Mouse (Mus musculus) adrenal gland, postnatal 4 days (tissue): ENCODE data around the gene Ccdc148. TPM values are rescaled to one million over a fixed set of nuclear protein-coding genes. Genes with fewer than 3 reads are reported as not detected.

Experiments
- DNase-seq, 2 experiments: peaks; one replicate each; pipeline ENCODE4 v3.0.0; 2021 to 2022; ENCODE audit warnings: low spot score in 2 of 2, mixed read lengths in 2 of 2
- total RNA-seq, 2 experiments: library from RNA; stranded (reverse); gene quantifications; 2 replicates each; pipeline ENCODE4 v1.2.3; 2021

Gene Ccdc148
- total RNA-seq, 2 experiments from 2014 or later: 1.5 to 2.5 TPM

DNA sequence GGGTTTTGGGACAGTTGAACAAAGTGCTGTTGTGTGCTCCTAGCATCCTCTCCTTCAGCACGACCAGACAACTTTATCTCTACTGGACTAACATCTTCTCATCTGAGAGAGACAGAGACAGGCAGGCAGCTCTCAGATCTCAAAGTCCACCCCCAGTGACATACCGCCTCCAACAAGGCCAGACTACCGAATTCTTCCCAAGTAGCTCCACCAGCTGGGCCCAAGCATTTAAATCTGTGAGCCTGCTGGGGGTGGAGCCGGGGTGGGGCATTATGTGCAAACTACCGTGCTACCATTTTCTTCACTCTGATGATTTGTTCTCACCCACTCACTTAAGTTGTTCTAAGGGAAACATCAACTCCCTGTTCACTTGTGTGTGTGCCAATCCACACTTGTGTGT, 19.0 kb upstream of the Ccdc148 start:
- no peak for DNase-seq

DNA sequence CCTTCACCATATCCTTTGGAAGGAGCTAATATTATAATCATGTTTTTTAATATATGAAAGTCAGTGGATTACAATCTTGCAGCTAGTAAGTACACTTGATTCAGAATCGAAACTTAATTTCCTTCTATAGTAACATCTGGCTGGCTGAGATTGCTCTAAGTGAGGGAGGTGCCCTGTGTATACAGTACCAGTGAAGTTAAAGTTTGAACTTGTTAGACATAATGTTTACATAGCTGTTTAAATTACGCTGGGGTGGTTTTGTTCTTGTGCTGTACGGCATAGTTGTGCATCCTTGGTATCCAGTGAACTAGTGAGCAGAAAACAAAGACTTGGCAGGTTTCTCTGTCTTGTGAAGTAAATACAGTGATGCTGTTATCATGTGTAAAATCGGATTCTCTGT, 18.5 kb upstream of the Ccdc148 start:
- DNase-seq: no peak

DNA sequence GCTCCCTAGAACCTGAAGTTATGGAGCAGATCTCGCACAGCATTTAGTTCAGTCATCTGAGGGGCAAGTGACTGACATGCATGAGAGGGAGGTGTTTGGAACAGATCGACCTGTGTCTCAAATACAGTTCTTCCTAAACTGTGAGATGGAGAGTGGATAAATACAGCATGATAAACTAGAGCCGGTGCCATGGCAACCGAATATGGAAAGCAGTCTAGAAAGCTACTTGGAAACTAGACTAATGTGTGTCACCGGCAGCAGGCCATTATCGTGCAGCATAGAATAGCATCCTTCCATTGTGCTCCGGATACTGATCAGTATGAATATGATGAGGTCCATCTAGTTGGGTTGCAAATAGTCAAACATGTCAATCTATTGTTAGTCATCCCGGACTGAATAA, 17.7 kb upstream of the Ccdc148 start:
- no peak for DNase-seq

GRCm38 (mm10) chr2:59175926-59176325, 15.4 kb upstream of the Ccdc148 start:
- no peak for DNase-seq

DNA sequence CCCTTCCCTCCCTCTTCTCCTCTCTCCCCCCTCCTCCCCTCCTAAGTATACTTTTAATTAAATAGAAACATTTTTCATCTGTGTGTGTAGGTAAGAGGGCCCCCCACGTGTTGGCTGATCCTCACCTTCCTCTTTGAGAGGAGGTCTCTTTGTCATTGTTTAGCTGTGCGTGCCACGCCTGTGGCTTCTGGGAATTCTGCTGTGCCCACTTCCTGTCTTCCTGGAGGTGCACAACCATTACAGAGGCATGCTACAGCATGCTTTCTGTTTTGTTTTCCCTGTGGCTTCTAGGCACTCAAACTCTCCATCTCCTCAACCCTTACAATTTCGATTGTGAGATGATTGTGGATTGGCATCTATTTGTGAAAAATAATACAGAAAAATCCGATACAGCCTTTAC, 11.1 kb upstream of the Ccdc148 start:
- no peak for DNase-seq

DNA sequence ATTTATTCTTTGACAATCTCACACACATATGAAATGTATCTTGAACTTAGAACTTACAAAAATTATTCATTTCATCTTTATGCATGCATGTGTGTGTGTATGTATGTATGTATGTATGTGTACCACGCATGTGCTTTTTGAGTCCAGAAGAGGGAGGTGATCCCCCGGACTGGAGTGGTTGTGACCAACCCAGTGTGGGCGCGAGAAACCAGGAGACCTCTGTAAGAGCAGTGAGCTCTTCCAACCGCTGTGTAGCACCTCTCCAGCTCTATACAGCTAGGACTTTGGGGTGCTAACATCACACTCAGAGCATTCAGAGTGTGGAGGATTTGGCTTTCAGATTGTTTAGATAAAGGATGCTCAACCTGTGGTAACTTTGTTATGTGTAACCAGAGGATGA, 10.1 kb upstream of the Ccdc148 start:
- no peak for DNase-seq

DNA sequence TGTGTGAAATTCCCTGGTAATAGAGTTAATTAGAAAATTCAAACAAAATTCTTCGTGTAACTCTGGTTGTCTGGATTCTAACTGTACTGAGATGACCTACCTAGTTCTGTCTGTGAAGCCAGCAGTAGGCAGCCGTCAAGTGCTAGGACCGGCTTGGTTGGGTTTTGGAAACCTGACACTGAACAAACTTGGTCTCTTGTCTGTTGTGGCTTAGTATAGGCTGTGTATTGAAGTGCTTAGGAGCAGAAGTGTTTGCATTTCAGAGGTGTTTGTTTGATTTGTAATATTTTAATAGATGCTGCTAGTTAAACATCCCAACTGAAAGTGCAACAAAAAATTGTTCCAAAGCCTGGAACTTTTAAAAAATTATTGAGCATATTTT, 9.7 kb upstream of the Ccdc148 start:
- no peak for DNase-seq

GRCm38 (mm10) chr2:59169572-59170207, 9.2 kb upstream of the Ccdc148 start:
- no peak for DNase-seq

- no peak for DNase-seq
These were observed 7.3 kb upstream of the Ccdc148 start for GRCm38 (mm10) chr2:59167830-59168229.

DNA sequence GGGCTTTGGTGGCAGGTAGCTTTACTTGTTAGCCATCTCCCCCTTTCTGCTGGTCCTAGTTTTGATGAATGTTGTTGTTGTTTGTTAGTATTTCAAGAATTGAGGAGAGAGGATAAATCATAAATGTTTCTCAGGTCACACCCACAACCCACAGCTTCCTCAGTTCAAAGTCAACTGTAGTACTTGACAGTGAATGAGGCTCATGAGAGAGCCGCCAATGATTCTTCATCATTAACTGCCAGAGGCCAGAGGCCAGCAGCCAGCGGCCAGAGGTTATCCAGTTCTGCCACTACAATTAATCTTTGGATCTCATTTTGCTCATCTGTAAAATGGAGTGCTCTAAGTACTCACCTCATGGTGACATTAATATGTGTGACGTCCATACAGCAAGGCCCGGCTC, 6.5 kb upstream of the Ccdc148 start:
- no peak for DNase-seq

GRCm38 (mm10) chr2:59162285-59162600, 1.8 kb upstream of the Ccdc148 start:
- DNase-seq: no peak

- peak; percentile 35 to 37 for DNase-seq
These were observed 1.2 kb upstream of the Ccdc148 start for GRCm38 (mm10) chr2:59161441-59162284.

DNA sequence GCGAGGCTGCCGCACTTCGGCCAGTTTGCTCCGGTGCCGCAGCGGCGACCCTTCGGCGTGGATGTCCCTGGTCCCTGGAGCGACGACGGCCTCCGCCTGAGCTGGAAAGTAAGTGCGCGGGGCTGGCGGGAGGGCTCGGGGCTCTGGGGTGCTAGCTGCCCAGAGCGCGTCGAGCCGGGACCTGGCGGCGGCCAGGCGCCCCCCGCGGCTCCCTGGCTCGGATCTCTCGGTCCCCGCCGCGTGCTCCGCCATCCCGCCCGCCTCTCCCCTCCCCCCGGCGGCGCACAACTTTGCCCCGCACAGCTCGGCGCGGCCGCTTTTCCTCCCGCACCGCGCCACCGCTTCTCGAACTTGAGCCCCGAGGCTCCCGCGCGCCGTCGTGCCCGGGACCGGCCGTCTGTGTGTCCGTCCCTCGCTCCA, 548 bp upstream of the Ccdc148 start:
- DNase-seq: peak; percentile 8 to 11

DNA sequence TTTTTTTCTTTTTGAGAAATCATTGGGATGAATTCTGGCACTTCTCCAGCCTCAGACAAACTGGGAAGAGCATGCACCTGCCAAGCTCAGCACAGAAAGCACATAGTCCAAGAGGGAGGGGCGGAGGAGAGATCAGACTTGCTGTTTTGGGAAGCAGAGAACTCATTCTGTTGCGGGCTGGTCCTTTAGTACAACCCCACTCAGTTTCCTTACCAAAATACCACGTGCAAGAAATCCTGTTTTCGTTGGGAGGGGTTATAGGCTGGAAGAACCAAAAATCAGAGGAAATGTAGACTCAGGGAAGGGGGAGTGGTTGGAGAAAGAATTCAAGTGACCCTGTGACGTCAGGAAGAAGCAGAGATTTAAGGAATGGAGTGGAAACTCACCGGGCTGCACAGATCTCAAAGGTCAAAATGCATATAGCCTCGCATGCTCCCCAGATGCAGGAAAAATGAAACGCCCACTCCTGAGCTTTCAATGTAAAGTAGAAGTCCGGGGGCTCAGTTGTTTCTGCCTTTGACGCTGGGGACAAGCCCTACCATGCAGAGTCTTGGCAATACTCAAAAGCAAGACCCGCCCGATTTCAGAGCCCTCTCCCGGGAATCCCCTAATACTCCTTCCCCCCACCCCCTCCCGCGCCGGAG, 400 bp downstream of the Ccdc148 start:
- DNase-seq: no peak

DNA sequence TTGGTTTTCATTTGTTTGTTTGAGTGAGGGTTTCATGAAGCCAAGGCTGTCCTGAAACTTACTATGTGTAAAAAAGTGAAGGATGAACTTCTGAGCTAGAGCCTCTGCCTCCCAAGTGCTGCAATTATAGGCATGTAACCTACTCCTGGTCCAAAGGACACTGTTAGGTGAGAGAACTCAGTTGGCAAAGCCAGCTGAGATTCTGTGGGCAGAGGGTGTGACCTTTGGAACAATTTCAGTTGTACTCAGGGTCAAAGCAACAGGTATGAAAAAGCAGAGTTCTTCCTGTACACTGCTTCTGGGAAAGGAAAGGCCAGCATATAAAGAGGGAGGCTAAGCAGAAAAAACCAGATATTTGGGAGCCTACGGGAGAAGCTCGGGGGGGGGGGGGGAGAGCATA, 2.4 kb downstream of the Ccdc148 start:
- no peak for DNase-seq

DNA sequence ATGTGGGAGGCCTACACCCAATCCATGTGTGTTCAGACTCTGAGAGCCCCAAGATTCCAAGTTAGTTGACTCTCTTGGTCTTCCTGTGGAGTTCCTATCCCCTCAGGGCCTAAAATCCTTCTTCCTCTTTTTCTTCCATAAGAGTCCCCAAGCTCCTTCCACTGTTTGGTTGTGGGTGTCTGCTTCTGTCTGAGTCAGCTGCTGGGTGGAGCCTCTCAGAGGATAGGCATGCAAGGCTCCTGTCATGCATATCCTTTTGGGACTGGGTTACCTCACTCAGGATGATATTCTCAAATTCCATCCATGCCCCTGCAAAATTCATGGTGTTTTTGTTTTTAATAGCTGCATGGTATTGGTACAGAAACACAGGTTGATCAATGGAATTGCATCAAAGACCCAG, 5.1 kb downstream of the Ccdc148 start:
- no peak for DNase-seq

DNA sequence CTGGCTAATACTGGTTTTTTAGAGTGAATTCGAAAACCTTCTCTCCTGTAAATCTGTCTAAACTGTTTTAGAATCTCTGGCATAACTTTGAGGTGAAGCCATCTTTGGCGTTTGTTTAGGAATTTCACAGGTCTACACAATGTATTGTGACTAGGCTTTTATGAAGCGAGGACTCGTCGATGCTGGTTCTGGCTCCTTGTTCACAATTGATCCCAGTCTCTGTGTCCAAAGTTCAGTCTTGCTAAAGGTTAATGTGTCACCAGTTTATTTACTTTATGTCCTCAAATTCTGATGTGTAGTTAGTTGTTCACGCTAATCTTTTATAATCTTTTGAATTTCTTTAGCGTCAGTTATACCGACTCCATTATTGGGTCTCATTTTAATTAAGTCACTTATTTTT, 29.4 kb downstream of the Ccdc148 start:
- no peak for DNase-seq

DNA sequence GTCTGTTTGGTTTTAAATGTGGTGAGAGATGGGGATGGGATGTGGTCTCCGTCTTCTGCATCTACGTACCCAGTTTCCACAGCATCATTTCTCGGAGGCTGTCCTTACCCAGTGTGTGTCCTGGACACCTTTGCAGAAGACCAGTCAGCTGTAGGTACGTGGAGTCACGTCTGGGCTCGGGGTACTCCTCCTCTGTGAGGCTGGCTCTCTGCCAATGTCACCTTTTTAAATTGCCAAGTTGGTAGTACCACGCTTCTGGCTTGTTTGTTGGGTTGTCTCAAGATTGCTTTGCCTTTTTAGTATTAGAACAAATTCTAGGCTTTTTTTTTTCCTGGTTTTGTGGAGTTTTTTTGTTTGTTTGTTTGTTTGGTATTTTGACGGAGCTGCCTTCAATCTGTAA, 30.7 kb downstream of the Ccdc148 start:
- DNase-seq: no peak

DNA sequence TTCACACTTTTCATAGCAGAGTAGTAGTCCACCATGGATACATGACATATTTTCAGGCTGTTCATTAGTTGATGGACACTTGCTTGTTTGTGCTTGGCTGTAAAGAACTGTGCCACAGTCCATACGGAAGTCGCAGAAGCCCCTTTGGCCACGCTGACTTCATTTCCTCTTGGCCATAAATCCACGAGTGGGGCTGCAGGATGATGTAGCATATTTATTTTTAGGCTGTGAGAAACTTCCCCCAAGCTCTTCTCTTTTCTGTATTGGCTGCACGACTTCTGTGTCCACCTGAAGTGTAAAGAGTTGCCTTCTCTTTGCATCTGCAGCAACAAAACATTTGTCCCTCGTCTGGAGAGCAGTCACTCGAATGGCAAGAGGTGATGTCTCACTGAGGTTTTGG, 31.5 kb downstream of the Ccdc148 start:
- DNase-seq: no peak

DNA sequence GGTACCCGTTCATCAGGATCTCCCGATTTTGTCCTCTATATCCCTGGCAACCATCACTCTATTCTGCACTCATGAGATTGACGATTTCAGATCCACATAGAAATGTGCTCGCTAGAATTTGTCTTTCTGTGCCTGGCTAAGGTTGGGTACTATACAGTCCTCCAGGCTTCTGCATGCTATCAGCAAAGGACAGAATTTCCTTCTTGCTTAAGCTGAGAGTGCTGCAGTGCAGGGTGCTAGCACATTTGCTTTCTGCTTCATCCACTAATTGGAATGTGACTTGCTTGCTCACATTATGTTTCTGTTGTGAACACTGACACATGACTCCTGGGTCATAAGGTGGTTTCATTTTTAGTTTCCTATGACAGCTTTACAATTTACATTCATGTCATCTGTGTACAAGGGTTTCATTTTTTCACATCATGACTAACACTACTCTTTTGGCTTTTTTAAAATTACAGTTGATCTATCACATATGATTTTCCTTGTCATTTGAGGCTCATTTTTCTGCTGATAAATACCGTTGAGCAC, 104.8 kb downstream of the Ccdc148 start:
- no peak for DNase-seq

DNA sequence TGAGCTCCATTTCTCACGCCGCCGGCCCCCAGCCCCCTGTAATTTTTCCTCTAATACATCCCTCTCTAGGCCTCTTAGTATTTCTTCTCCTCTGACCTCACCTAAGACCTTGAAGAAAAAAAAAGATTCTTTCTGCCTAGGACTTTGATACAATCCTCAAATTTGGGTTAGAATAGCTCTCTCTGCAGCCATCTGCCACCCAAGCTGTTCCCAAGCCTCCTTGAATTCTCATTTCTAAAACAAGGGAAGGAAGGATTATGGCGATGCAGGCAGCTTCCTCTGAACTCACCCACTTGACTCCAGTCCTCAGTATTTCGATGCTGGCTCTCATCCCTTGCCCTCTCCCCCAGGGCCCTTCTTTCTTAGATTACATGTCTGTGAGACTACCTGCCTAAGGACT, 106.1 kb downstream of the Ccdc148 start:
- DNase-seq: no peak

GRCm38 (mm10) chr2:59053461-59054039, 106.9 kb downstream of the Ccdc148 start:
- DNase-seq: no peak
